Mouse (Mus musculus) adipose tissue, adult 10 weeks (tissue): ENCODE measurements around the gene Snrnp25. TPM values are rescaled to one million over a fixed set of nuclear protein-coding genes. Genes with fewer than 3 reads are reported as not detected.

ENCODE experiments used
- polyA plus RNA-seq: library from polyadenylated mRNA; stranded (reverse); fragments of 350-450 nt; fragmentation: Illumina TruSeq; extraction: RNeasy Lipid Tissue Mini Kit (QIAGEN cat#74804); gene quantifications from one replicate; pipeline ENCODE4 v1.2.3, GENCODE M21; 2014; ENCODE audit warnings: low read depth, low replicate concordance

Snrnp25 gene
- polyA plus RNA-seq = 16.7 TPM

GRCm38 (mm10) chr11:32205058-32205873 is at the start of gene Snrnp25:
Snrnp25 (plus strand) TSS chr11:32205415.

GRCm38 (mm10) chr11:32200075-32200601 is 5.1 kb upstream of the Snrnp25 start, which contains the start of gene Il9r:
Il9r (minus strand) TSS chr11:32200279.

GRCm38 (mm10) chr11:32221951-32222409 is 16.8 kb downstream of the Snrnp25 start, which contains the start of gene Rhbdf1:
Rhbdf1 (minus strand) TSS chr11:32222300.

GRCm38 (mm10) chr11:32226124-32226871 is 21.1 kb downstream of the Snrnp25 start, which contains the start of gene Mpg:
Mpg (plus strand) TSS chr11:32226505.

Other genes starting within 250 kb of the Snrnp25 start
- gene 4930524B15Rik, start 239.8 kb upstream of the Snrnp25 start, polyA plus RNA-seq = 0.63 TPM
- not detected for gene Nsg2, start 205.0 kb upstream of the Snrnp25 start, polyA plus RNA-seq
- gene Il9r, start 5.1 kb upstream of the Snrnp25 start, polyA plus RNA-seq = 0.55 TPM
- 39.0 TPM for gene Rhbdf1, start 16.9 kb downstream of the Snrnp25 start, polyA plus RNA-seq
- gene Mpg, start 21.1 kb downstream of the Snrnp25 start, polyA plus RNA-seq = 38.6 TPM
- gene Nprl3, start 62.3 kb downstream of the Snrnp25 start, polyA plus RNA-seq = 46.6 TPM
- not detected for gene Hba-x, start 71.0 kb downstream of the Snrnp25 start, polyA plus RNA-seq
- 1,070 TPM for gene Hba-a1, start 78.1 kb downstream of the Snrnp25 start, polyA plus RNA-seq
- not detected for gene Hbq1b, start 81.5 kb downstream of the Snrnp25 start, polyA plus RNA-seq
- 1,858 TPM for gene Hba-a2, start 91.1 kb downstream of the Snrnp25 start, polyA plus RNA-seq
- not detected for gene Hbq1a, start 94.7 kb downstream of the Snrnp25 start, polyA plus RNA-seq
- 10.1 TPM for gene Sh3pxd2b, start 142.4 kb downstream of the Snrnp25 start, polyA plus RNA-seq
- 14.0 TPM for gene Ubtd2, start 250.0 kb downstream of the Snrnp25 start, polyA plus RNA-seq